Mouse (Mus musculus) testis, postnatal 10 days (tissue): ENCODE results near the gene Plxdc1.
"Not testable (repeated sequence)": the region's sequence is repeated elsewhere in the genome, so short reads cannot be mapped to it uniquely, and the experiment has no call there.

Experiments
- DNase-seq: peaks from one replicate; pipeline ENCODE4 v3.0.0; 2021; ENCODE audit warnings: low spot score

The Plxdc1 gene

GRCm38 (mm10) chr11:97955146-97955902 lies 30.9 kb downstream of the Plxdc1 start:
- no peak for DNase-seq

GRCm38 (mm10) chr11:97954469-97955141 lies 31.6 kb downstream of the Plxdc1 start:
- peak; percentile 62 for DNase-seq

- no peak for DNase-seq
These were observed 32.3 kb downstream of the Plxdc1 start for GRCm38 (mm10) chr11:97953939-97954275.

GRCm38 (mm10) chr11:97953179-97953938 lies 32.9 kb downstream of the Plxdc1 start:
- DNase-seq, result no peak

- no peak for DNase-seq
These were observed 33.8 kb downstream of the Plxdc1 start for GRCm38 (mm10) chr11:97952367-97953006.

- DNase-seq, result peak; percentile 57
These were observed 36.4 kb downstream of the Plxdc1 start for GRCm38 (mm10) chr11:97949703-97950475.

GRCm38 (mm10) chr11:97947426-97947825 lies 38.8 kb downstream of the Plxdc1 start:
- peak; percentile 74 for DNase-seq

GRCm38 (mm10) chr11:97945738-97946289 lies 40.4 kb downstream of the Plxdc1 start:
- DNase-seq, result not testable (repeated sequence)

- DNase-seq, result no peak
These were observed 41.2 kb downstream of the Plxdc1 start for GRCm38 (mm10) chr11:97945031-97945430.

- DNase-seq, result no peak
These were observed 43.0 kb downstream of the Plxdc1 start for GRCm38 (mm10) chr11:97943256-97943655.

- no peak for DNase-seq
These were observed 43.7 kb downstream of the Plxdc1 start for GRCm38 (mm10) chr11:97942420-97943111.

- no peak for DNase-seq
These were observed 48.7 kb downstream of the Plxdc1 start for GRCm38 (mm10) chr11:97937469-97938105.

GRCm38 (mm10) chr11:97936758-97937157 lies 49.5 kb downstream of the Plxdc1 start:
- peak; percentile 79 for DNase-seq

- DNase-seq, result no peak
These were observed 50.2 kb downstream of the Plxdc1 start for GRCm38 (mm10) chr11:97935913-97936575.

GRCm38 (mm10) chr11:97933553-97933952 lies 52.7 kb downstream of the Plxdc1 start:
- DNase-seq, result no peak

- no peak for DNase-seq
These were observed 57.3 kb downstream of the Plxdc1 start for GRCm38 (mm10) chr11:97928905-97929304.

GRCm38 (mm10) chr11:97924217-97924616 lies 62.0 kb downstream of the Plxdc1 start:
- peak; percentile 56 for DNase-seq

- no peak for DNase-seq
These were observed 62.6 kb downstream of the Plxdc1 start for GRCm38 (mm10) chr11:97923639-97924038.

- DNase-seq, result no peak
These were observed 70.2 kb downstream of the Plxdc1 start for GRCm38 (mm10) chr11:97915974-97916503.
